In genomic region chr13:112759364-112759763, GRCm38 (mm10) we compare ENCODE assay signal across 20 mouse cellular contexts. TPM values are rescaled to one million over a fixed set of nuclear protein-coding genes. Genes with fewer than 3 reads are reported as not detected.
DNase-seq lines count a peak whose midpoint lies in the region; ATAC-seq and TF ChIP-seq lines count a peak whose summit lies in the region.
"Had no signal": no experiment of that assay in that cellular context is flagged by ENCODE, and none has a peak within 500 bp of the region (broad histone marks: within the 10 kb centered on the region; RNA-seq: fewer than 3 reads in every experiment).

No protein-coding gene starts in this region.

- 83% methylated on average over 9 of the region's 9 CpGs for WGBS in kidney, adult 2 months
- 72% methylated on average over 9 of the region's 9 CpGs for WGBS in embryonic facial prominence, embryonic 12.5 days
- 60% methylated on average over 9 of the region's 9 CpGs for WGBS in limb, embryonic 15.5 days

- H3K27me3 ChIP-seq in kidney, adult 2 months (replicated peaks; ENCODE audit: control insufficient read depth, insufficient read depth, low read length), result no peaks in the 10 kb centered on the region
- no peaks in the 10 kb centered on the region for H3K27me3 ChIP-seq in embryonic facial prominence, embryonic 12.5 days
- H3K27me3 ChIP-seq in limb, embryonic 15.5 days, result no peaks in the 10 kb centered on the region
- H3K27me3 ChIP-seq: forebrain, embryonic 15.5 days; hindbrain, embryonic 15.5 days; midbrain, embryonic 15.5 days; neural tube, embryonic 12.5 days had no signal

- H3K9ac ChIP-seq in embryonic facial prominence, embryonic 12.5 days, result no peak overlapping the region
- no peak overlapping the region for H3K9ac ChIP-seq in limb, embryonic 15.5 days
- H3K9ac ChIP-seq: forebrain, embryonic 15.5 days; hindbrain, embryonic 15.5 days; midbrain, embryonic 15.5 days; neural tube, embryonic 12.5 days had no signal

- peak; percentile 27 to 60 for DNase-seq in adrenal gland, adult (ENCODE audit: inconsistent age in 2 of 2, low spot score in 1 of 2)
- no peak for DNase-seq in adrenal gland, adult 18-20 months (ENCODE audit: low spot score in 2 of 2)
- DNase-seq in kidney, adult 2 months, result no peak
- DNase-seq in kidney, adult 8-10 months, result no peak
- DNase-seq in left cerebral cortex, adult 8-10 months (ENCODE audit: low spot score in 2 of 2), result no peak
- DNase-seq in right cerebral cortex, adult 18-20 months, result no peak
- DNase-seq: adrenal gland, postnatal 10 days; cerebellum, adult 18-20 months; gastrocnemius, postnatal 10 days; kidney, adult 11 months; retina, postnatal 1 day; thymus, postnatal 14 days had no signal

- H3K9me3 ChIP-seq in embryonic facial prominence, embryonic 12.5 days, result no peaks in the 10 kb centered on the region
- H3K9me3 ChIP-seq in limb, embryonic 15.5 days, result no peaks in the 10 kb centered on the region
- H3K9me3 ChIP-seq: forebrain, embryonic 15.5 days; hindbrain, embryonic 15.5 days; midbrain, embryonic 15.5 days; neural tube, embryonic 12.5 days had no signal

- peaks cover 6% of the 10 kb centered on the region; the same call in 1 of the 2 replicates for H3K4me1 ChIP-seq in kidney, adult 2 months (ENCODE audit: control insufficient read depth, insufficient read depth, low read length)
- peaks cover 20% of the 10 kb centered on the region; the same call in 1 of the 2 replicates for H3K4me1 ChIP-seq in embryonic facial prominence, embryonic 12.5 days
- H3K4me1 ChIP-seq in limb, embryonic 15.5 days, result peaks cover 57% of the 10 kb centered on the region
- H3K4me1 ChIP-seq: midbrain, embryonic 15.5 days had no signal

- no peak for TF ChIP-seq CTCF in kidney, adult 2 months (conservative IDR thresholded peaks at IDR 0.05; ENCODE audit: insufficient read depth, insufficient read length, low read depth, low read length)

- no peak overlapping the region for H3K4me3 ChIP-seq in kidney, adult 2 months (ENCODE audit: insufficient read depth, low read depth, low read length)
- no peak overlapping the region for H3K4me3 ChIP-seq in embryonic facial prominence, embryonic 12.5 days
- no peak overlapping the region for H3K4me3 ChIP-seq in limb, embryonic 15.5 days
- H3K4me3 ChIP-seq: forebrain, embryonic 15.5 days; hindbrain, embryonic 15.5 days; midbrain, embryonic 15.5 days; neural tube, embryonic 12.5 days had no signal

- H3K36me3 ChIP-seq in kidney, adult 2 months (ENCODE audit: control insufficient read depth, insufficient read depth, low read length), result no peaks in the 10 kb centered on the region
- H3K36me3 ChIP-seq in embryonic facial prominence, embryonic 12.5 days, result no peaks in the 10 kb centered on the region
- no peaks in the 10 kb centered on the region for H3K36me3 ChIP-seq in limb, embryonic 15.5 days
- H3K36me3 ChIP-seq: forebrain, embryonic 15.5 days; hindbrain, embryonic 15.5 days; midbrain, embryonic 15.5 days; neural tube, embryonic 12.5 days had no signal

- no peak for ATAC-seq in embryonic facial prominence, embryonic 12.5 days (ENCODE audit: insufficient number of reproducible peaks, insufficient read depth, low FRiP score, low TSS enrichment)
- ATAC-seq in limb, embryonic 15.5 days (ENCODE audit: insufficient number of reproducible peaks, low FRiP score, low TSS enrichment, low read depth), result no peak
- ATAC-seq: forebrain, embryonic 15.5 days; midbrain, embryonic 15.5 days had no signal

- peak overlapping the region; percentile 64 for H3K27ac ChIP-seq in kidney, adult 2 months (ENCODE audit: insufficient read depth, low read depth, low read length)
- H3K27ac ChIP-seq in embryonic facial prominence, embryonic 12.5 days, result peak overlapping the region; percentile 36; the same call in 1 of the 2 replicates
- H3K27ac ChIP-seq in limb, embryonic 15.5 days, result peak overlapping the region; percentile 18
- H3K27ac ChIP-seq: forebrain, embryonic 15.5 days; hindbrain, embryonic 15.5 days; kidney, postnatal 0 days; macrophage; midbrain, embryonic 15.5 days; neural tube, embryonic 12.5 days had no signal

- no peak for TF ChIP-seq POLR2A in kidney, adult 2 months (IDR thresholded peaks at IDR 0.05; ENCODE audit: low read depth, low read length)

- no peak overlapping the region for H3K4me2 ChIP-seq in embryonic facial prominence, embryonic 12.5 days (replicated peaks)
- H3K4me2 ChIP-seq in limb, embryonic 15.5 days, result no peak overlapping the region
- H3K4me2 ChIP-seq: forebrain, embryonic 15.5 days; hindbrain, embryonic 15.5 days; midbrain, embryonic 15.5 days; neural tube, embryonic 12.5 days had no signal

RNA-seq across cellular contexts. Expression of gene Plpp1, which starts 41.2 kb away (rescaled TPM):
- total RNA-seq in adrenal gland, adult 18-20 months (2021), result 100 to 1,000 TPM; 193 to 238 TPM
- 98.1 and 123 TPM in 2 replicates for polyA plus RNA-seq in kidney, adult 2 months (2012; rRNA removed)
- polyA plus RNA-seq in embryonic facial prominence, embryonic 12.5 days (2016; fragmentation: Nextera tagmentation; extraction: Ambion mirVana), result 34.4 and 38.2 TPM in 2 replicates
- polyA plus RNA-seq in limb, embryonic 15.5 days (2015; fragmentation: Nextera tagmentation; extraction: Ambion mirVana), result 90.5 and 109 TPM in 2 replicates
- 10 to 100 TPM; 28.5 to 32.2 (median 29.3) TPM for total RNA-seq in left cerebral cortex, adult 8-10 months (2022)

Comparison
In these comparisons a context has a peak if more than half of its experiments do, and no peak if none do; other contexts are left out.
1. DNase-seq: peak in adrenal gland, adult (2 of 2); none in adrenal gland, adult 18-20 months (0 of 2), kidney, adult 2 months (single experiment), kidney, adult 8-10 months (0 of 2), left cerebral cortex, adult 8-10 months (0 of 2) and right cerebral cortex, adult 18-20 months (single experiment).
2. Peak in every context shown above with its lines, with median percentiles within 50 percentile points of each other: H3K27ac ChIP-seq.